Mouse (Mus musculus): ENCODE data around the gene Wdfy2.

- no peak for TF ChIP-seq CTCF (IDR thresholded peaks at IDR 0.05)
- no peak for TF ChIP-seq EP300 (IDR thresholded peaks at IDR 0.05; ENCODE audit: insufficient read depth, low read depth, low read length)
These were observed 154.5 kb downstream of the Wdfy2 start for GRCm38 (mm10) chr14:62991849-62992510.
